19 mouse cellular contexts compared by ENCODE assay signal in genomic region chr11:94543344-94543743, GRCm38 (mm10). TPM values are rescaled to one million over a fixed set of nuclear protein-coding genes. Genes with fewer than 3 reads are reported as not detected.
DNase-seq lines count a peak whose midpoint lies in the region; ATAC-seq and TF ChIP-seq lines count a peak whose summit lies in the region.
"Had no signal": no experiment of that assay in that cellular context is flagged by ENCODE, and none has a peak within 500 bp of the region (broad histone marks: within the 10 kb centered on the region; RNA-seq: fewer than 3 reads in every experiment).

No protein-coding gene starts in this region.

- peak; percentile 90 for DNase-seq in heart, adult 11 months
- DNase-seq in heart, adult 9 months (ENCODE audit: low spot score in 2 of 2), result no peak
- peak; percentile 54 for DNase-seq in midbrain, embryonic 11.5 days (ENCODE audit: low spot score, missing footprints)
- no peak for DNase-seq in midbrain, embryonic 14.5 days
- no peak for DNase-seq in layer of hippocampus, adult 9-10 months (ENCODE audit: low spot score)
- DNase-seq in retina, embryonic 14.5 days (ENCODE audit: low spot score), result no peak

- TF ChIP-seq POLR2A in small intestine, adult 2 months (IDR thresholded peaks at IDR 0.05; ENCODE audit: low read depth, low read length), result no peak

- H3K9me3 ChIP-seq in midbrain, embryonic 11.5 days (ENCODE audit: control insufficient read depth, low read length), result no peaks in the 10 kb centered on the region
- H3K9me3 ChIP-seq in midbrain, embryonic 14.5 days (ENCODE audit: control insufficient read depth, low read length), result no peaks in the 10 kb centered on the region
- H3K9me3 ChIP-seq: embryonic facial prominence, embryonic 10.5 days; embryonic facial prominence, embryonic 15.5 days; forebrain, embryonic 13.5 days; heart, embryonic 13.5 days; hindbrain, embryonic 10.5 days; hindbrain, embryonic 15.5 days; midbrain, embryonic 10.5 days; neural tube, embryonic 13.5 days had no signal

- H3K9ac ChIP-seq in midbrain, embryonic 11.5 days (ENCODE audit: low read length), result no peak overlapping the region
- H3K9ac ChIP-seq in midbrain, embryonic 14.5 days (replicated peaks; ENCODE audit: low read length), result no peak overlapping the region
- H3K9ac ChIP-seq: embryonic facial prominence, embryonic 15.5 days; forebrain, embryonic 13.5 days; hindbrain, embryonic 15.5 days; liver, embryonic 14.5 days; neural tube, embryonic 13.5 days had no signal

- no peak overlapping the region for H3K4me3 ChIP-seq in midbrain, embryonic 11.5 days (ENCODE audit: low read depth, low read length)
- H3K4me3 ChIP-seq in midbrain, embryonic 14.5 days (replicated peaks; ENCODE audit: low read depth, low read length), result no peak overlapping the region
- no peak overlapping the region for H3K4me3 ChIP-seq in small intestine, adult 2 months (ENCODE audit: low read depth, low read length)
- H3K4me3 ChIP-seq: embryonic facial prominence, embryonic 15.5 days; forebrain, embryonic 13.5 days; hindbrain, embryonic 10.5 days; hindbrain, embryonic 15.5 days; midbrain, embryonic 10.5 days; neural tube, embryonic 13.5 days had no signal

- 87% methylated on average over 12 of the region's 12 CpGs for WGBS in midbrain, embryonic 11.5 days
- 81% methylated on average over 12 of the region's 12 CpGs for WGBS in midbrain, embryonic 14.5 days
- 84% methylated on average over 12 of the region's 12 CpGs for WGBS in small intestine, adult 2 months

- no peak for ATAC-seq in midbrain, embryonic 11.5 days (ENCODE audit: low FRiP score)
- ATAC-seq in midbrain, embryonic 14.5 days (ENCODE audit: low FRiP score, low TSS enrichment), result no peak
- ATAC-seq: forebrain, embryonic 13.5 days; inflammation-experienced regulatory T-cells, adult 6 months had no signal

- TF ChIP-seq CTCF in small intestine, adult 2 months (IDR thresholded peaks at IDR 0.05; ENCODE audit: extremely low read depth, insufficient read length, insufficient replicate concordance, low read depth, low read length), result no peak

- peaks cover 3% of the 10 kb centered on the region for H3K4me1 ChIP-seq in midbrain, embryonic 11.5 days (ENCODE audit: control insufficient read depth, insufficient read depth, low read length)
- peaks cover 7% of the 10 kb centered on the region for H3K4me1 ChIP-seq in midbrain, embryonic 14.5 days (ENCODE audit: control insufficient read depth, insufficient read depth, low read length)
- peaks cover 13% of the 10 kb centered on the region for H3K4me1 ChIP-seq in small intestine, adult 2 months (ENCODE audit: control insufficient read depth, insufficient read depth, insufficient read length, low read length)

- no peak overlapping the region for H3K27ac ChIP-seq in midbrain, embryonic 11.5 days (ENCODE audit: low read depth, low read length)
- no peak overlapping the region for H3K27ac ChIP-seq in midbrain, embryonic 14.5 days (replicated peaks; ENCODE audit: low read depth, low read length)
- H3K27ac ChIP-seq in small intestine, adult 2 months (ENCODE audit: insufficient read depth, low read depth, low read length), result peak overlapping the region; percentile 60; the same call in 1 of the 2 replicates
- H3K27ac ChIP-seq: embryonic facial prominence, embryonic 10.5 days; embryonic facial prominence, embryonic 15.5 days; forebrain, embryonic 13.5 days; heart, embryonic 13.5 days; hindbrain, embryonic 10.5 days; hindbrain, embryonic 15.5 days; liver, embryonic 14.5 days; midbrain, embryonic 10.5 days; neural tube, embryonic 13.5 days had no signal

- H3K36me3 ChIP-seq in midbrain, embryonic 11.5 days (ENCODE audit: control insufficient read depth, insufficient read depth, low read length), result no peaks in the 10 kb centered on the region
- H3K36me3 ChIP-seq in midbrain, embryonic 14.5 days (ENCODE audit: control insufficient read depth, insufficient read depth, low read length), result peaks cover 5% of the 10 kb centered on the region; the same call in 1 of the 2 replicates
- H3K36me3 ChIP-seq in small intestine, adult 2 months (ENCODE audit: control insufficient read depth, insufficient read depth, low read length), result 0 out of 2 replicates have a peak, but pooled peaks cover 2% of the 10 kb centered on the region
- H3K36me3 ChIP-seq: embryonic facial prominence, embryonic 15.5 days; neural tube, embryonic 13.5 days had no signal

- no peaks in the 10 kb centered on the region for H3K27me3 ChIP-seq in midbrain, embryonic 11.5 days (ENCODE audit: control insufficient read depth, insufficient read depth, low read length)
- H3K27me3 ChIP-seq in midbrain, embryonic 14.5 days (ENCODE audit: control insufficient read depth, insufficient read depth, low read length), result no peaks in the 10 kb centered on the region
- H3K27me3 ChIP-seq in small intestine, adult 2 months (ENCODE audit: control insufficient read depth, insufficient read depth, low read length), result no peaks in the 10 kb centered on the region
- H3K27me3 ChIP-seq: CH12.LX; embryonic facial prominence, embryonic 15.5 days; forebrain, embryonic 13.5 days; heart, embryonic 13.5 days; hindbrain, embryonic 15.5 days; neural tube, embryonic 13.5 days had no signal

- H3K4me2 ChIP-seq in midbrain, embryonic 11.5 days, result no peak overlapping the region
- no peak overlapping the region for H3K4me2 ChIP-seq in midbrain, embryonic 14.5 days (ENCODE audit: low read length)
- H3K4me2 ChIP-seq: forebrain, embryonic 13.5 days; hindbrain, embryonic 15.5 days had no signal

RNA-seq across cellular contexts. Expression of gene Rsad1, which starts 5.7 kb away (rescaled TPM):
- 3.7 and 3.9 TPM in 2 replicates for polyA plus RNA-seq in midbrain, embryonic 11.5 days (2014; fragmentation: Nextera tagmentation; extraction: Ambion mirVana)
- polyA plus RNA-seq in midbrain, embryonic 14.5 days (2014; fragmentation: Nextera tagmentation; extraction: Ambion mirVana), result 5.9 and 8.0 TPM in 2 replicates
- polyA plus RNA-seq in small intestine, adult 2 months (2012; rRNA removed), result 3.7 and 8.4 TPM in 2 replicates

RNA-seq across cellular contexts. Expression of gene Chad, which starts 21.5 kb away (rescaled TPM):
- 0.20 and 0.30 TPM in 2 replicates for polyA plus RNA-seq in midbrain, embryonic 11.5 days (2014; fragmentation: Nextera tagmentation; extraction: Ambion mirVana)
- polyA plus RNA-seq in midbrain, embryonic 14.5 days (2014; fragmentation: Nextera tagmentation; extraction: Ambion mirVana), result 0.18 TPM in 1 of 2 replicates, not detected in the other
- polyA plus RNA-seq in small intestine, adult 2 months (2012; rRNA removed), result 0.91 and 13.9 TPM in 2 replicates
- polyA plus RNA-seq: kidney, embryonic 14.5 days had no signal

RNA-seq across cellular contexts. Expression of gene Mycbpap, which starts 21.8 kb away (rescaled TPM):
- polyA plus RNA-seq in midbrain, embryonic 11.5 days (2014; fragmentation: Nextera tagmentation; extraction: Ambion mirVana), result 3.7 and 4.1 TPM in 2 replicates
- polyA plus RNA-seq in midbrain, embryonic 14.5 days (2014; fragmentation: Nextera tagmentation; extraction: Ambion mirVana), result 2.1 and 3.3 TPM in 2 replicates
- 1.1 and 1.4 TPM in 2 replicates for polyA plus RNA-seq in small intestine, adult 2 months (2012; rRNA removed)
- polyA plus RNA-seq: inflammation-experienced regulatory T-cells, adult 6 months had no signal

RNA-seq across cellular contexts. Expression of gene Epn3, which starts 43.6 kb away (rescaled TPM):
- 0.27 and 0.50 TPM in 2 replicates for polyA plus RNA-seq in midbrain, embryonic 11.5 days (2014; fragmentation: Nextera tagmentation; extraction: Ambion mirVana)
- polyA plus RNA-seq in midbrain, embryonic 14.5 days (2014; fragmentation: Nextera tagmentation; extraction: Ambion mirVana), result 0.23 and 0.43 TPM in 2 replicates
- 2.6 and 9.9 TPM in 2 replicates for polyA plus RNA-seq in small intestine, adult 2 months (2012; rRNA removed)
- polyA plus RNA-seq: inflammation-experienced regulatory T-cells, adult 6 months had no signal

RNA-seq across cellular contexts. Expression of gene Spata20, which starts 57.4 kb away (rescaled TPM):
- polyA plus RNA-seq in midbrain, embryonic 11.5 days (2014; fragmentation: Nextera tagmentation; extraction: Ambion mirVana), result not detected in 2 replicates
- 0.42 and 0.54 TPM in 2 replicates for polyA plus RNA-seq in midbrain, embryonic 14.5 days (2014; fragmentation: Nextera tagmentation; extraction: Ambion mirVana)
- 0.09 TPM in 1 of 2 replicates, not detected in the other for polyA plus RNA-seq in small intestine, adult 2 months (2012; rRNA removed)
- polyA plus RNA-seq: embryonic facial prominence, embryonic 10.5 days; inflammation-experienced regulatory T-cells, adult 6 months; liver, embryonic 14.5 days; midbrain, embryonic 10.5 days had no signal

Comparison
In these comparisons a context has a peak if more than half of its experiments do, and no peak if none do; other contexts are left out.
1. DNase-seq: peak in heart, adult 11 months (single experiment) and midbrain, embryonic 11.5 days (single experiment); none in heart, adult 9 months (0 of 2), midbrain, embryonic 14.5 days (single experiment), layer of hippocampus, adult 9-10 months (single experiment) and retina, embryonic 14.5 days (single experiment).